Mouse (Mus musculus): Measurements from ENCODE around the gene Exoc7.
"Not testable (repeated sequence)": the region's sequence is repeated elsewhere in the genome, so short reads cannot be mapped to it uniquely, and the experiment has no call there.

The Exoc7 gene

DNA sequence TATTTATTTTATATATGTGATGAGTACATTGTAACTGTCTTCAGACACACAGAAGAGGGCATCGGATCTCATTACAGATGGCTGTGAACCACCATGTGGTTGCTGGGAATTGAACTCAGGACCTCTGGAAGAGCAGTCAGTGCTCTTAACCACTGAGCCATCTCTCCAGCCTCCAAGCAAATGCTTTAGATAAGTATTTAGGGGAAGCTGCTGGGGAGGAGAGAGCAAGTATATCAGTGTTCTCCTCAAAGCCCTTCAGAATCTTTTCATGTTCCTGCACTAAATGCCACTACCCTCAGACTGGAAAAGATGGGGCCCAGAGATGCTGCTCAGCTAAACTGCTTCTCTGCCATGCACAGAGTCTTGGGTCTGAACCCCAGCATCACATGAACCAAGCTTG, 29.8 kb downstream of the Exoc7 start:
- DNase-seq (ENCODE audit: low read depth), result not testable (repeated sequence)

DNA sequence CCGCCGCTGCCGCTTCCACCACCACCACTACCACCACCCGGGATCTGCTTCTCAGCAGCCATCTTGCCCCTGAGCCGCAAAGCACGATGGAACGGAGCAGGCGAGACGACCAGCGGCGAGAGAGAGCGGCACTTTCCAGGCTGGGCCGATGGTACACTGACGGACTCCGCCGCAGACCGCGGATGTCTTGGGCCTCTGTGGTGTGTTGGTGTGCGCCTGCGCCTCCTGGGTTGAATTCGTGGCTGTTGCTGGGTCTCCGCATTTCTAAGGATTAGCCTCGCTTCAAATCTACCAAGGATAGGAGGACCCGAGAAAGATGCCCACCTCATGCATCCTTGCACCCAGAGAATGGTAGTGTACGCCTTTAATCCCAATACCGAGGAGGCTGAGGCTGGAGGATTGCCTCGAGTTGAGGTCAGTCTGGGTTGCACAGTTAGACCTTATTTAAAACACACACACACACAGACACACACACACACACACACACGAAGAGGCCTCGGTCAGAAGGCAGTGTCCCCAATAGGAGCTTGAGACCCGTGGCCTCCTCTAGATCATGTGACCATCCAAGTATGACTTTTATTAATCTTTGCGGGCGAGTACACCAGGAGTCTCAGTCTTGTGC, 32.9 kb downstream of the Exoc7 start, which contains the start of gene Srp68:
Gene Srp68, minus strand, starts transcription at position 173 of the 622 bp plus-strand sequence.
- peak; percentile 85 for DNase-seq (ENCODE audit: low read depth)

DNA sequence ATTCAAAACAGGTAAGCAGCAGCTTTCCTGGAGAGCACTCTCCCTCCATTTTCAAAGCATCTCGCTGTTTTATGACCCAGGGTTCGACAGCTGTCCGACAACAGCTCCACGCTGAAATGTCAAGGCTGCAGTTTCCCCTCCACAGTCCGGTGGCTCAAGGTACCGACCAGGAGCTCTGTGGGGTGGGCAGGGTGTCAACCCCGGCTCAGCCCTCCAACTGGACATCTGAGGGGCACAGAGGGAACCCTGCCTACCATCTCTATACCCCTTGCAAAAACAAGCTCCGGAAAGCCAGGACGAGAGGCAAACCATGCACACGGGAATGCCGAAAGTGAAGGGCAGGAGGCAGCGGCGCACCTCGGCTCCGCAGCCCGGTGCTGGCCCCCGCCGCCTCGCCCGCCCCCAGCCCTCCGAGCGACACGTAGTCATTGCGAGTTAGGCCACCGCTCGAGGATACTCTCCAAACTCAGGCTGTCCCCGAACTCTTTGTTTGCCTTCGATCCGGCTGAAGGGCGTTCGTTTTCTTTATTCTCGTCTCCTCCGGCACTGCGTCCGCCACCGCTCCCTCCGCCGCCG, 33.5 kb downstream of the Exoc7 start:
- no peak for DNase-seq (ENCODE audit: low read depth)

- DNase-seq (ENCODE audit: low read depth), result no peak
Measured at GRCm38 (mm10) chr11:116272589-116273468, 34.2 kb downstream of the Exoc7 start.

DNA sequence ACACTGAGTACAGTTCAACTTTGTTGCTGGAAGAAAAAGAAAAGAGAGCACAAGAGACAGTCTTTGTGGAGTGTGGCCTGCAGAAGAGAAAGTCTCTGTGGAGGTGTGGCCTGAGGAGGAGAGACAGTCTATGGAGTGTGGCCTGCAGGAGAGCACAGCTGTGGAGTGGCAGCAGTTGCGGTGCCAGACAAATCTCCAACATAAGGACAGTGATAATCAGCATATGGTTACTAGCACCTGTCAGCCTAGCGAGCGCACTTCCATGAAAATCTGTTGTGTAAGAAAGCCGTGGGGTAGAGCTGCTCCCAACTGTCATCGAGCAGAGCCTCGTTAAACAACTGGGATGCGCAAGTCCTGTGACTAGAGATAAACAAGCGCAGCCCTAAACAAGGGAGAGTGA, 37.5 kb downstream of the Exoc7 start:
- DNase-seq (ENCODE audit: low read depth), result no peak

DNA sequence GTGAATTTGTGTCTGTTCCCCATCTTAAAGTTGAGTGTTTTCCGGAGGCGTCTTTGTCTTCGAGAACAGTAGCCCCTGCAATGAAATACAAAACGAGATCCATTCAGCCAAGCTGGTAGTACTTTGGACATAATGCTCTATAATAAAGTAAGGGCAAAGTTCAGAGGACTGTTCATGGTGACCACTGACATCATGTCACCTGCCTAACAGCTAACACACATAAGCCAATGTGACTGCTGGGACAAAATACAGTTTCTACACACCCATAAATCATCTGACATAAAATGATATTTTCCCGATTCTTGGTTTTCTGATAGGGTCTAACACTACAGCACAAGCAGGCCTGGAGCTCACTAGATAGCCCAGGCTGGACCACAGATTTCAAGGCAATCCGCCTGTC, 38.7 kb downstream of the Exoc7 start:
- no peak for DNase-seq (ENCODE audit: low read depth)

- DNase-seq (ENCODE audit: low read depth), result no peak
Measured at GRCm38 (mm10) chr11:116267637-116268036, 39.4 kb downstream of the Exoc7 start.

DNA sequence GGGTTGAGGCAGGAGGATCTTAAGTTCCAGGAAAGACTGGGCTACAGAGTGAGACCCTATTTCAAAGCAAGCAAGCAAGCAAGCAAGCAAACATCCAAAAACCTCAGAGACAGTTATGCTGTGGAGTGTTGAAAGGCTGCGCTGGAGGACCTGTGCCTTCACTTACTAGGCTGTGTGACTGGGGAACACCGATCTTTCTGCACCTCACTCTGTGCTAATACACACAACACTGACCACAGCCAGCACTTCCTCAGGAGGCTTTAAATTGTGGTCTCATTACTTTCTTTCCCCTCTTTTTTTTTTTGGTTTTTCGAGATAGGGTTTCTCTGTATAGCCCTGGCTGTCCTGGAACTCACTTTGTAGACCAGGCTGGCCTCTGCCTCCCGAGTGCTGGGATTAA, 41.2 kb downstream of the Exoc7 start:
- DNase-seq (ENCODE audit: low read depth), result no peak

- DNase-seq (ENCODE audit: low read depth), result no peak
Measured at GRCm38 (mm10) chr11:116265352-116265751, 41.7 kb downstream of the Exoc7 start.

DNA sequence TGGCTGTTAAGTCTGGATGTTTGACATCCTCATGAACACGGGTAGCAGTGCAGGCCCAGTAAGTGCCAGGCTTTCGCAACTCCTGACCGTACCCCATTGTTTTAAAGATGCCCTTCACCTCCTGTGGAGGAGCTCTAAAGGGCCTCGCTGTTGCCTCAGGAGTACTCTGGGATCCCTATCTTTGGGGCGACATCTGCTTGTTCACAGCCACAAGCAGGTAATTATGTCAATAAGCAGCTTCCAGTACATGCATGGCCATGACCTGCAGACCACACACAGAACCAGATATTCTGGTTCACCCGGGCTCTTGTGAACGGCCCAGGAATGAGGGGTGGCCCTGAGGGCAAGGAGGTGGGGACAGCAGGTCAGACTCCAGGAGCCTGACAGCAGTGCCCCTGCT, 46.8 kb downstream of the Exoc7 start:
- DNase-seq (ENCODE audit: low read depth), result no peak

DNA sequence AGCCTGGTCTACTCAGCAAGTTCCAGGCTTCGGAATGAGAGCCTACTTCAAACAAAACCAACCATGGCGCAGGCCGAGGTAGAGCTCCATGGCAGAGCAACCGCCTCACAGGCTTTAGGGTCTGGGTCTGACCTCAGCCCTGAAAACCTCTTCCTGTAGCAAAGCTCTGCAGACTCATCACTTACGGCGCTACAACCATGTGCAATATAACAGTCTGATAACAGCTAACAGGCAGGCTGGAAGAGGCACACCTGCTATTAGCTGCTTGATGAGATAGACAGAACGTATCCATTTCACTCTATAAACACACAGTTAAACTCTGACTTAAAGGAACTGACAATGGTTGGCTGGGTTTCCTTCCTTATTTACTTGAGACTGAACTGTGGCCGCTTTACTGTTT, 47.6 kb downstream of the Exoc7 start:
- DNase-seq (ENCODE audit: low read depth), result no peak

DNA sequence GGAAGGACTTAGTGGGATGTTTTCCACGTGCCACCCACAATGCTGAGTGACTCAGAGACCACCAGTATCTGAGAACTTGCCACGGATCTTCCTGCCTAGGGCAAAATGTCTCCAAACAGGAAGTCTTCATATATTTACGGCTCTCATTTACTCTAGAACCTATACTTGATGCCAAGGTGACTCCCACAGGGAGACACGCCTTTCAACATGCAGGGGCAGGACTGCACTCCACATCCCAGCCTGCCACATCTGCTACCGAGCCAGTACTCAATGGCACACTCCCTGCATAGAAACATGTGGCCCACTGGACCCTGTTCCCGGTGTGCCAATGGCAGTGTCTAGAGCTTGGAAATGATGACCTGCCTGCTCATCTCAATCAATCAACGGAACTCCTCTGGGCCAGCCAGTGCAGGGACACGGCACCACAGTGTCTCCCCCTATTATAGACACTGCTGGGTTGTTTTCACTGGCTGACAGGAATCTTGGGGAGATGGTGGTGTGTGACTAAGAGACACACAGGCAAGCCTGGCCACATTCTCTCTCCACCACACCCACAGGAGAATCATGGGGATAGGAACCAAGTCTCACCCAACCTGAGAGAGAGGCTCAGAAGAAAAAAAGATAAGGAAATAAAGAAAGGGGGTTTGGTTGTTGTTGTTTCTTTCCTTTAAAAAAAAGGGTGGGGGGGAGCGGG, 50.9 kb downstream of the Exoc7 start:
- DNase-seq (ENCODE audit: low read depth), result no peak

GRCm38 (mm10) chr11:116255090-116255981, 51.7 kb downstream of the Exoc7 start:
- no peak for DNase-seq (ENCODE audit: low read depth)

GRCm38 (mm10) chr11:116254627-116255026, 52.4 kb downstream of the Exoc7 start:
- no peak for DNase-seq (ENCODE audit: low read depth)

DNA sequence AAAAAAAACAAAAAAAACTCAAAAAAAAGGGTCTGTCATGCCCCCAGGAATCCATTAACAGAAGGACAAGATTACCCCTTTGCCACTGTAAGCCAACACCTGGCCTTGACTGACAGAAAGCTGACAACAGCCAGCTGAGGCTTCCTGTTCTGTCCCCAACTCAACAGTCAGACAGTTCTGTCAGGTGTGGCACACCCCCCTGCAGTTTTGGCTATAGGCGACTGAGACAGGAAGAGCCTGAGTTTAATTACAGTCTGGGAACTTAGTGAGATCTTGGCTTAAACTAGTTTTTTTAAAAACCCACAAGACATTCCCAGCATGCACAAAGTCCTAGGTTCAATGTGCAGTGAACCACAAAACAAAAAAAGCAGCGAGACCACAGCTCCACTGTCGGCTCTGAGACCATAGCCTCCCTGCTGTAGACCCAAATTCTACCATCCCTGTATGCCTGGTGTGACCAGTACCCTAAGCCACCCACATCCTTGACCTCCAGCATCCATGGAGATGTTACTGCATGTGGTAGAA, 53.9 kb downstream of the Exoc7 start:
- no peak for DNase-seq (ENCODE audit: low read depth)

- no peak for DNase-seq (ENCODE audit: low read depth)
Measured at GRCm38 (mm10) chr11:116250898-116251297, 56.1 kb downstream of the Exoc7 start.

- DNase-seq (ENCODE audit: low read depth), result no peak
Measured at GRCm38 (mm10) chr11:116247502-116248222, 59.4 kb downstream of the Exoc7 start.

DNA sequence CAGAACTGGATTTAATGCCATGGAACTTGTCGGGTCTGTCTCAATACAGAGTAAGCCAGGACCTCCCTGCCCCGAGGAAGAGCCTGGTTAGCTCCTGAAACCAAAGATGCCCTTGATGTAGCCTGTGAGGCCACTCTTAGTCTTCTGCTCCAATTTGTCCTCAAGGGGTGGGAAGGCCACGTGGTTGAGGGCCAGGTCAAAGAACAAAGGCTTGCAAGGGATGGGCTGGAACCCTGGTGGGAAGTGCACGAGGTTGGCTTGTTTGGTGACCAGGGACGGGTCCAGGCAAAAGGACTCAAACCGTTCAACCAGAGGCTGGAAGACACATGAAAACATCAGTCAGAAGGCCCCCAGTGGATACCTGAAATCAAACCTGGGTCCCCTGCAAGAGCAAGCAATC, 61.4 kb downstream of the Exoc7 start:
- DNase-seq (ENCODE audit: low read depth), result no peak

GRCm38 (mm10) chr11:116244580-116244979, 62.5 kb downstream of the Exoc7 start:
- DNase-seq (ENCODE audit: low read depth), result no peak

GRCm38 (mm10) chr11:116241744-116242235, 65.2 kb downstream of the Exoc7 start:
- DNase-seq (ENCODE audit: low read depth), result no peak
